Mouse (Mus musculus): ENCODE data around the gene Rab11a.
A peak's percentile ranks its signal among the peaks of the same experiment; 100 is the strongest.
"Not testable (repeated sequence)": the region's sequence is repeated elsewhere in the genome, so short reads cannot be mapped to it uniquely, and the experiment has no call there.

Rab11a gene

DNA sequence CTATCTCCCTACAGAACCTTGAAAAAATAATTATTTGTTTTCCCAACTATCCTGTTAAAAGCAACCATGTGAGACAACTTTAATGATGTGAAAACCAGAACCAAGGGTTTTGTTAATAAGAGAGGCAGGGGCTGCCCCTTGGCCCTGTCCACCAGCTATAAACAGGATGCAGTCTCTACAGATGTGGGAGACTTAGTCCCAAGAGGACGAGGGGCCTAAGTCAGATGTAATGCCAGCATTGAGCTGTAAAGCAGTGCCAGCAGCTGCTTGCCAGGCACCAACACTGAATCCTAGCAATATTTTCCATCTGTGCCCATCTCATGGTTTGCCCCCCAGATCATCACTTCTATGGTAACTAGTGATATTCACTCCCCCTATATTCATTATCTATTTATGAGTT, 4.9 kb upstream of the Rab11a start:
- no peak for DNase-seq (ENCODE audit: low spot score)

DNA sequence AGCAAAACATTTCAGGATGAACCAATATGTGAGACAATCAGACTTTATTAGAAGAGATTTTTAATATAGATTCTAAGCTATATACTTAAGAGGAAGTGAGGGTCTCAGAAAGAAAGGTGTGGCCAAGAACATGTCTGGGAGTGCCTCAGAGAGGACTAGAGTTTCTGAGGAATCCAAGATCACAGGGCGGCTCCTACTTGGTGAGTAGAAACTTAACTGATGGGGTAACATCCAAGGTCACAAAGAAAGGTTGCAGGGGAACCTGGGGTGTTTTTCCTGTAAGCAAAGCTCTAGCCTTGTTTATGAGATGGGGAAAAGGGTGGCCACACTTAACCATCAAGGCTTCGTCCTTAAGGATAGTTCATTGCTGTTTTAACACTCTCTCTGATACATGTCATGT, 1.4 kb upstream of the Rab11a start:
- no peak for DNase-seq (ENCODE audit: low spot score)

DNA sequence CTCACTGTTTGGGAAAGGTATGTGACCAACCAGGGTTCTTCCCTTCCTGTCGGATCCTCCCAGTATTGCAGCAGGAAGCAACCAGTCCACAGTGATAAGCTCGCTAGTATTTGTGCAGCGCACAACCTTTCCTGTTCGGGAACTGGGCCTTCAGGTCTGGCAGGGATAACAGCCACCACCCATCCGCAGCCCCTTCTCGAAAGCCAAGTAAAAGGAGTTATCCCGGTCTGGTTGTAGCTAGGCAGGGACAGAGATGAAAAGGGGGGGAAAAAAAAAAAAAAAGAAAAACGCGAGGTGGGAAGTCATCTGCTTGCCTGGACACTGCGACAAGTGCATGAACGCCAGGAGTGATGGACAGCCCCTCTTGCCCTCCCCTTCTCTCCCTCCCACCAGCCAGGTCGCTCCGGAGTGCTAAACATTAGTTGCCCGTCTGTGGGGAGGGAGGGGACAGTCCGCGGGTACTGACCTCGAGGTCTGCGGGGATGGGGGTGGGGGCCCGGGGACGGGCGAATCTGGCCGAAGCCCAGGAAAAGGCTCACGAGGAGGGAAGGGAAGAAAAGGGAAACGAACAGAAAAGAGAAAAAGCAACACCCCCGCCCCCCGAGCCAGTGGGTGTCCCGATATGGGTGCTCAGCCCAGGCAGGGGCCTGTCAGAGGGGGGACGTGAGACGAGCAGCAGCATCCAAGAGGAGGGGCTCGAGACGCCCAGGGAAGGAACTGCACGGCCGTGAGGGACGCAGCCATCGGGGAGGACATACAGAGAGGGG, 736 bp downstream of the Rab11a start:
- peak; percentile 78 for DNase-seq (ENCODE audit: low spot score)

DNA sequence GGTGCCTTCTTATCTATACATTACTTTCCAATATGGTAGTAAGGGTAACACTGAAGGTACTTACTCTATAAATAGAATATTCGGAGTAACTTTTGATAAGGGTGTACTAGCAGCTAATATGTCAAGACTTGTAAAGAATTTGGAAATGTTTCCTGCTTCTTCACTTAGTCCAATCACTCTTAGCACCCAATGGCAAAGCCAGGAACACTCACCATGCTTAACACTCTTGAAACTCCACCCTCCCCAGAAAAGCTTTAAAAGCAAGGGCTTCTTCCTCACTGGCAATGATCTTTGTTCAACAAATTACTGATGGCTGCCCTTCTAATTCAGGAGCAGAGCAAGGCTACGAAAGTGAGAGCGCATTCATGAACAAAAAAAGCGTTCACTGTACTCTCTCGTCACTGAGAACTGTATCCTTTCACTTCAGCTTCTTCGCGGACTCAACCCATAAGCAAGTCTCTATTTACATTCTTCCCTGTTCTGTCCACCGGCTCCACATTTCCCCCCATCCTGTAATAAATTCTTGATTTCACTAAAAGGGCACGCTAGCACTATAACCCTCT, 1.4 kb downstream of the Rab11a start:
- DNase-seq (ENCODE audit: low spot score): peak; percentile 19

DNA sequence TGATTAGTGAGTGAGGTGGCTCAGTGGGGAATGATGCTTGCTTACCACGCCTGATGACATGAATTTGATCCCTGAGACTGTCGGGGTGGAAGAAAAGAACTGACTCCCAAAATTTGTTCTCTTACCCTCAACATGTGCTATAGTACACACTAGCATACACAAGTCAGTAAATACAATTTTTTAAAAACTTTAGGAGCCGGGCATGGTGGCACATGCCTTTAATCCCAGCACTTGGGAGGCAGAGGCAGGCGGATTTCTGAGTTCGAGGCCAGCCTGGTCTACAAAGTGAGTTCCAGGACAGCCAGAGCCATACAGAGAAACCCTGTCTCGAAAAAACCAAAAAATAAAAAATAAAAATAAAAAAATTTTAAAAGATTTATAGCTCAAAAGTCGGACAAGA, 2.6 kb downstream of the Rab11a start:
- not testable (repeated sequence) for DNase-seq (ENCODE audit: low spot score)

DNA sequence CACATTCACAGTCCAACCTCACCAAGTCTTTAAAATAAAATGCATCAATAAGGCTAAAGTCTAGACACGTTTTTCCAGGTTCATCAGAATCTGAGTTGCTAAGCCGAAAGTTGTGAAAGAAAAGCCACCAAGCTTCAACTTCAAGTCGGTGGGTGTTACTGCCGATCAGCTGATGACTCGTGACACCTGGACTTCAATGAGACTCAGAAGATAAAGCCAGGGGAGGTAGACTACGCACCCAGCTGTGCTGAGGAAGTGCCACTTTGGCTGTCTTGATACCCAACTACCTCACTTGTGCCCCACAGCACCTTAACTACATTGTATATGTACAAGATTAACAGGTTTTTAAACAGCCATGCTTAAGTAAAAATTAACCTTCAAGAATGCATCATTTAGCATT, 3.4 kb downstream of the Rab11a start:
- DNase-seq (ENCODE audit: low spot score): no peak

DNA sequence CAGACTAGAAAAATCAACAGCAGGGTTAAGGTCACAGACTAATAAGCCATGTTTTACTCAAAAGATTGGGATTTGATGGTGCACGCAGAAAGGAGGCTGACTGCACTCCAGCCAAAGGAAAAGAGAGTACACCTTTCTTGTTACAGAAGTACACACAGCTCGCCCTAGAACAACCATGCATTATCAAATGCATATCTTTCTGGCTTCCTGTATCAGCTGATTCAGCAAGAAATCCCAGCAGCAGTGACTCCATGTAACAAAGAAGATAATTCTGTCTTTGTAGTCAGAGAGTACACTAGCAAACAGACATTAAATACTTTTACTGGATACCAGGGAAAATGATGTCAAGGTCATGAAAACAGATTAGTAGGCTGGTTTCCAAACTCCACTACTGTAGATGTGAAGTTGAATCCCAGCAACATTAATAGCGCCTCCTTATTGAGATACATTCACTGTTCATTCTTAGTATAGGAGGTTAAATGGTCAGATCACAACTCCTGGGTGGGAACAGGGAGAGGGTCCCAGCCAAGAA, 6.5 kb downstream of the Rab11a start:
- no peak for DNase-seq (ENCODE audit: low spot score)

DNA sequence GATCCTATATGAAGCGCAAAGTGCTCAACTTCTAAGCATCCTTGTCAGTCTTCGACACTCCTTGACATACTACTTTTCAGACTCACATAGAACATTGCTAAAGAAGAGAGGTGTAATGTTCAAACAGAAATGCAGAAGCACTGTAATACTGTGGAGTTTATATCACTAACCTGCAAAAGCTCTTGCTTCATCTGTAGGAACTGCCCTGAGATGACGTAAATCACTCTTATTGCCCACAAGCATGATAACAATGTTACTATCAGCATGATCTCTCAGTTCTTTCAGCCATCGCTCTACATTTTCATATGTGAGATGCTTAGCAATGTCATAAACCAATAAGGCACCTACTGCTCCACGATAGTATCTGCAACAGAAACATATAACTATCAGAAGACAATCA, 11.1 kb downstream of the Rab11a start:
- no peak for DNase-seq (ENCODE audit: low spot score)

DNA sequence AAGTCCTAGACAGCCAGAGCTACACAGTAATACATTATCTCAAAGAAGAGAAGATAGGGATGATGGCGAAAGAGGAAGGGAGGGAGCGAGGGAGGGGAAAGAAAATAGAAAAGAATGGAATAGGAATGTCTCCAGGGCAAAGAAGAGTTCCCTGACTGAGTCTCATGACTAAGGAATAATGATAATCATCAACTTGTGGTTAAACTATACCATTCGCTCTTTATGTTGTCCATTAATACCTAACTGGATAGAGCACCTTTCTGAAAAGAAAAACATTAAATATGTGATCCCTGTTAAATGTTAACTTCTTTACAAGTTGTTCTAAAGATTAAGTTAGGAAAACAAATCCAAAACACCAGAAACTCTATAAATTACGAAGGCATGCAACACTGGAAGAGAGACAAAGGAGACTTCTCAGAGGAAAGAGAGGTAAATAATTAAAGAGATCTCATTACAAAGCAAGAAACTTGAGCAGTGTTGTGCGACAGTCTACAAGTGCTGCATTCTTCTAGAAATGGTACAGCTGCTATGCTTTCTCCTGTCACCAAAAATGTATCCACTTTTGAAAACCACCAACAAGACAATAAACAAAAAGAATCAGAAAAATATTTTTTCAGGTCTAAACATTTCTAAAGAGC, 17.9 kb downstream of the Rab11a start:
- no peak for DNase-seq (ENCODE audit: low spot score)

DNA sequence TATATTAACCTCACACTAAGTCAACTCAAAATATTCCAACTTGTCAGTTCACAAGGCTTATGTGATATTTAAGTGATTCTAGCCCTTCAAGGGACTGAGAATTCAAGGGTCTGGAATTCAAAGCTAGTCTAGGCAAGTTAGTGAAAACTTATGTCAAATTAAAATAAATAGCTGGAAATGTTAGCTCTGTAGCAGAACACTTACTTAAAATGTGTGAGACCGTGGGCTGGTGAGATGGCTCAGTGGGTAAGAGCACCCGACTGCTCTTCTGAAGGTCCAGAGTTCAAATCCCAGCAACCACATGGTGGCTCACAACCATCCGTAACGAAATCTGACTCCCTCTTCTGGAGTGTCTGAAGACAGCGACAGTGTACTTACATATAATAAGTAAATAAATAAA, 27.3 kb downstream of the Rab11a start:
- not testable (repeated sequence) for DNase-seq (ENCODE audit: low spot score)

DNA sequence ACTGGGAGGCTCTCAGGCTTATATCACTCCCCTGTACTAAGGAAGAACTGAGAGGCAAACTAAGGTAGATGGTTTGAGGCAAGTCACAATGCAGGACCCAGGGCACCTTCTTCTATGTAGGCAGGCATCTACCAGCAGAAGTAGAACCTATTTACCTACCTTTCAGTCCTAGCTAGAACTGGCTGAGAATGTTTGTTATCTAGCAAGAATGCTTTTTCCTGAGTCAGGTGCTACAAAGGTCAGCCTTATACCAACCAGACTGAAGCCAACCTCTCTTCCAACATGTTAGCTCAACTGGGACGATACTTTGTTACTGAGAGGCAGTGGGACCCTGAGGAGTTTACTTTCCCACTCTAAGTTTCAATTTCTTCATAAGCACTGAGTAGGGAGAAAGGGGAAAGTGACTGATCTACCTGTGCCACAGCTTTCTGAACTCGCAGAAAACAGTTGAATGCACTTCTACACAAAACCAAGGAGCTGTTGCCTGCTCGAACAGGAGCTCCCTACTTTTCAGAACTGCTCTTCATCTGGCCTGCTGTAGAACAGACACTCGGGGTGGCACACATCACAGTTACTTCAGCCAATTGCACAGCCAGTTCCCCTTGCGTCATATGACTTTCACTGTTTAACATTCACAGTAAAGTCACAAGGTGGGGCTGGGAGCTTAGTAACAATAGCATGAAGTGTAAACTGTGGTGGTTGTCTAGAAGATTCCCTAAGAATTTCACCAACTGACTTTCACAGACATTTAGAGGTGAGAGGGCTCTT, 33.3 kb downstream of the Rab11a start:
- no peak for DNase-seq (ENCODE audit: low spot score)

DNA sequence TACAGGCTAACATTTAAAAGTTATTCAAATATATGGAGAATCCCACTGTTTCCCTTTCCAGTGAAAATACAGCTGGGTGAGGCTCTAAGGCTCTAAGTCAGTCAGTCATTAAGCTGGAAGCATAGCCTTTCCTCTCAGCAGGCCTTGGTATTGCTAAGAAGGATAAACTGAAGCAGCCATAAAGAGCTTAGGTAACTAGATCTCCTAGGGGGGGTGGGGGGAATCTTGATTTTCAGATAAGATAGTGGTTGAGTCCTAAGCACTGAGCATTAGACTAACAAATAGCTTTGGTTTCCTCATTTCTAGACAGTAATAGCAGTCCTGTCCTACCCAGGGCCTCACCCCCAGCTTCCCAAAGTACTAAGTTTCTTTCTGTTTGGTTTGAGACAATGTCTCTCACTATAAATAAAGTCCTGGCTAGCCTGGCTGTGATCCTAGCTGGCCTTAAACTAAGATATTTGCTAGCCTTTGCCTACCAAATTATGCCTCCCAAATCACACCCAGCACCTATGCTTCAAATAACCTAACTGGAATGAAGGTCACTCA, 34.1 kb downstream of the Rab11a start:
- DNase-seq (ENCODE audit: low spot score): no peak

DNA sequence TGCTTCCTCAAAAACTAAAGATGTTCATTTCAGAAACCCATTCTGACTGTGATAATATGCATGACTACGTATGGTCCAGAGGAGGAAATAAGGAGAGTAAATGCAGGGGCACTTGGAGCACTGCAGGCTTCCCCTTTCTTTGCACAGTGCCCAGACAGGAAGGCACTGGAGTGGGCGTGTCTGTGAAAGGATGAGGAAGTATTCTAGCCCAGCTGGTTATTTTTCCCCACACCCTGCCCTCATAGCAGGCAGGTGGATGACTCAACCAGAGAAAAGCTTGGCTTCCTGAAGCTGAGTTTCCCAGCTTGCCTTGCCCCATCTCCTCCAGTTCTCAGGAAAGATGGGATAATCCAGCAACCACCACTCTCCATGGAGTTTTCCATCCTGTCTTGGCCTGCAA, 34.6 kb downstream of the Rab11a start:
- no peak for DNase-seq (ENCODE audit: low spot score)

DNA sequence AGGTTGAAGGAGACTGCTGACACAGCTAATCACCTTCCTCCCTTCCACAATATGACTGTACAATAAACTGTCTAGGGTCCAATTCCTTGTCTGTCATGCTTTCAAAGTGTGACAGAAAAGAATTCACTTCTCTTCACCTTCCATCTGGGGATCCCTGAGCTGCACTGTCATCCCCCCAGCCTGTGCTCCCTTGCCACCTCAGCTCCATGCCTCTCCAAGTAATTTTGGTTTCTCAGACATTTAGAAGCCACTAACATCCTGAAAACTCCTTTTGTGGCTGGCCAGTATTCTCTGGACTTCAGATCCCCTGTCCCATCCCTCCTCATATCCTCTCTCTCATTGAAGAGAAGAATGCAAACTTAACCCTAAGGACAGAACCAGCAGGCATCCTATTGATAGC, 35.2 kb downstream of the Rab11a start:
- DNase-seq (ENCODE audit: low spot score): no peak

DNA sequence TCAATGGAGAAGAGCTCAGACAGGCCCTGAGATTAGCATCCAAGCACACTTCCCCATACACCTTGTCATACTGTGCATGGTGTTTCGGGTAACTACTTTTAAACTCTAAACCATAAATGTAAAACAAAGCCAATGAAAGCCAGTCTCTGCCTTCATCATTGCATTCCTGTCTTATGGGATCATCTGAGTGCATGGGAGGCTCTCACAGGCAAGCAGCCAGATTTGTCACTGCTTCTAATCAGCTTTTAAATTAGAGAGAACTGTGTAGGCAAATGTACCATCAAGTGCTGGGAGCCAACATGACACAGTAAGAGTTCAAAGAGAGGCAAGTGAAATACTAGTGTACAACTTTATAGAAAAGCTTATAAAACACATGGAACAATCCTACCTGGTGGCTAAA, 35.9 kb downstream of the Rab11a start:
- DNase-seq (ENCODE audit: low spot score): no peak

DNA sequence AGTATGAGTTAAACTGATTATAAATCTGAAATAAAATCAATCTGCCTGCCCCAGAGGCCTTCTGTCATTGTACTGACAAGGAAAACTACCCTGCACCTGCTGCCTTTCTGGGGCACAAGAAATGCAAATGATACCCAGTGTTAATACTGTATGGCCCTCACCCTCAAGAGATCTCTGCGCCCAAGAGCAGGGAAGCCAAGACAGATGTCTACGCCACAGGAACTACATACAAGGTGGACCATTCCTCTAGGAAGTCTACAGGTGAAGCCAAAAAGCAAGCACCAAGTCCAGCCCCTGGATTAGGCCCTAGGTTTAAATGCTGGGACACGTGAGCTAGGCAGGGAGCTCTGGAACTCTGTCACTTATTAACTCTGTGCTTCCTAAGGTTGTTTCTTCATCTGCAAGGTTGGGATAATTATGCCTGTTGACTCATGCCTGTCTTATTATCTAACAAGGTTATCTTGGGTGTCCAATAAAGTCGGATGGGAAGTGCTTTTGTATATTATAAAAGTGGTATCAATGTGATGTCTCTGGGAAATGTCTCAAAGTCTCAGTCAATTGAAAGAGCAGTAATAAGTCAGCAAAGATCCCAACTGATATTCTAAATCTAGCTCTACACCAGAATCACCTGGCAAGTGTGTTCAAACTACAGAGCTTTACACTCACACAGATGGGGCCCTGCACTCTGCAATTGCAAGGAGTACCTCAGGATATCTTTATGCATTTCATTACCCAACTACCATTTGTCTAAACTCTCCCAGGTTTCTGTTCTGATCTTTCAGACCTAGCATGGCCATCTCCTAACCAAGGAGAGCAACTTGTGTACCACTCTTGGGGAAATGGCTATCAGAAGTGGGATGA, 36.9 kb downstream of the Rab11a start:
- no peak for DNase-seq (ENCODE audit: low spot score)

DNA sequence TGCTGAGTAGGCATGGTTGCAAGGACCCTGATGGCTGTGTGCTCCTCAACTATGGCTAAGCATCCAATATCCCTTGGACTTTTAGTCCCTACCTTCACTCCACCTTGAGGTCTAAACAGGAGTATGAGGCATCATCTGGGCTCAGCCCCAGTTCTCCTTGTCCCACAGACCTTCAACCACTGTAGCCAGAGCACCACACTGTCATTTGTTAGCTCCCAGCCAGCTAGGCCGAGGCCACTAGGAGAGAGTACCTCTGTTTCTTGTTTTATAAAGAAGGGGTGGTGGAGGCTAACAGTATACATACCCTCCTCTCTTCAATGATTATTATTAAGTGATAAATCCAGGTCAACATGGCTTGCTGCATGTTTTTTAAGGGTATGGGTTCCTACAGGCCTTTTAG, 39.0 kb downstream of the Rab11a start:
- no peak for DNase-seq (ENCODE audit: low spot score)

DNA sequence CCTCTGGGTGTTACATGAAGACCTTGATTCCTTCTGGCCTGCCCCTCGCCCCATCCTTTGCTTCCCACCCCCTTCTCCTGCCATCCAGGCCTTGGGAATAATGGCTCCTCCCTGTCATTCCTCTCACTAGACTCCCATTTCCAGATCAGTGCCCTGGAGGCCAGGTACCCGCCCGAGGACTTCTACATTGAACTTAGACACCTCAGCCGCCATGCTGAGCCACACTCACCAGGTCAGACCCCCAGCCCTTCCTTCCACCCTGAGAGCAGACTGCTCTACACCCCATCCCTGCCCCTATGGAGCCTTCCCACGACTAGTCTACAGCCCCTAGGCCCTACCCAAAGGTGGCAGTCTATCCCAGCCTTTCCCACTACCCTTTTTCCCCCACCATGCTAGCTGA, 39.9 kb downstream of the Rab11a start:
- DNase-seq (ENCODE audit: low spot score): no peak

DNA sequence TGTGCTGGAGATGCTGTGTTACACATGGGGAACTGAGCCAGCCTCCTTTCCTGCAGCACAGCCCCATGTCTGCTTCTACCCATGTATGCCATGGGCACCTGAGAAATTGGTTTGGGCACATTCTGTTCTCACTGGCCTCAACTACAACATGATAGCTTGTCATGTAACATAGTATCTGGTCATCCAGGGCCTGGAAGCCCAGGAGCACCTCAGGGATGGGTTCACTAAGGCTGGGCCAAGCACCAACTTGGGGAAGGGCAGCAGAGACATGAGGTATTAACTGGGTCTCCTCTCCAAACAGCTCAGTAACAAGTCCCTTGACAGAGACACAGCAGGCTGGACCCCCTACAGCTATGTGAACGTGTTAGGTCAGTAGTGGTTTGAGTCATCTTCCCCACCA, 40.6 kb downstream of the Rab11a start:
- no peak for DNase-seq (ENCODE audit: low spot score)

DNA sequence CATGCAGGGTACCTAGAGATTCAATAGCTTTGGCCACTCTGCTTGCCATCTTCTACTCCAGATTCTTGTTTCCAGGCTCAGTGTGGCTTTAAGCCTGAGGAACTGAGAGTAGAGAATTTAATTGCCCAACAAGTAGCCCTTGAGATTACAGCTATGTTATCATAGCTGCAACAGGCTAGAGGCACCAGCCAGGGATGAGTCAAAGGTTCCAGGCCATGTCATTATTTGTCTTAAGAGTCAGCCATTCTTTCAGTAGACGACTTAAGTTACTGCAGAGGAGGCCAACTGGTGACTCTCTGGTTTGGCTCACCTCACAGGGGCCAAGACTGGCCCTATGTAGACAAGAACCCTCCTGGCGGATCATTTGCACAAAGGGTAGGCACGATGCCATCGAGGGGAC, 41.2 kb downstream of the Rab11a start:
- DNase-seq (ENCODE audit: low spot score): no peak

DNA sequence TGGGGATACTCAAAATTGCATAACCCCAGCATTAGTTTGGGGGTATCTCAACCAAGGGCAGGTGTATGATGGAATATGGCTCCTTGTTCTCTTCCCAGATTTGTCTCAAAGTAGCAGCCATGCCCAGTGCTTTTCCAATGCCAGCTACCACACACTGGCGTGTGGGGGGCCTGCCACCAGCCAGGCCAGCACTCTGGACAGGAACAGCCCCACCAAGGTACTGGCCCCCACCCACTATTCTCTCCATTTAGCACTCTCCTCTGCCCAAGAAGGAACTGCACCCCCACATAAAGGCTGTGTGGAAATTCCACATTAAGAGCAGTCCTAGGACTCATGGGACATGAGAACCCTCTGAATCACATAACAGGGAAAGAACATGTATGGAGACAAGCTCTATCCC, 42.3 kb downstream of the Rab11a start:
- DNase-seq (ENCODE audit: low spot score): no peak

Data from embryo, embryonic 10.5 days (tissue).